In the genomic region with DNA sequence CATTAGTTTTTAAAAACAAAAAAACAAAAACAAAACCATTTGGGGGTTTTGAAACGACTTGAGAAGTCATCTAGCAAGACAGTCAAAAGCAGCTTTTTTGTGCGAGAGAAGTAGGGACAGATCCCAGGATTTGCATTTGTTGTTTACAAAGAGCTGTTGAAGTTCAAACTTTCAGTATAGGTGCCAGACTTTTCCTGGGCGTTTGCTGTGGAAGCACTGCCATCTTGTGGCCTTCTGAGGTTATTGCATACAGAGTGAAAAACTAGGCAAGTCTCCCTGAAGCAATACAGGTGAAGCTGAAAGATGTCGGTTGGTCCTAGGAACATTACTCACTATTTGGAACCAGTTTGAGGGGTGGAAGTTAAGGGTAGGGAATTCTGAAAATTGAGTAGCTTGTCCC, we compare ENCODE assay signal across 10 mouse cellular contexts.
DNase-seq lines count a peak whose midpoint lies in the region; ATAC-seq and TF ChIP-seq lines count a peak whose summit lies in the region.
"Had no signal": no experiment of that assay in that cellular context is flagged by ENCODE, and none has a peak within 500 bp of the region (broad histone marks: within the 10 kb centered on the region; RNA-seq: fewer than 3 reads in every experiment).

No protein-coding gene starts in this region.

- H3K27me3 ChIP-seq in hindbrain, embryonic 11.5 days (ENCODE audit: control insufficient read depth, insufficient read depth, low read length), result no peaks in the 10 kb centered on the region
- H3K27me3 ChIP-seq in hindbrain, embryonic 16.5 days (replicated peaks; ENCODE audit: control insufficient read depth, insufficient read depth, low read length), result no peaks in the 10 kb centered on the region
- no peaks in the 10 kb centered on the region for H3K27me3 ChIP-seq in lung, postnatal 0 days (replicated peaks; ENCODE audit: insufficient read depth, low read length)
- H3K27me3 ChIP-seq: embryonic facial prominence, embryonic 12.5 days; neural tube, embryonic 12.5 days had no signal

- H3K36me3 ChIP-seq in hindbrain, embryonic 11.5 days (ENCODE audit: control insufficient read depth, insufficient read depth, low read length), result no peaks in the 10 kb centered on the region
- no peaks in the 10 kb centered on the region for H3K36me3 ChIP-seq in hindbrain, embryonic 16.5 days (ENCODE audit: control insufficient read depth, insufficient read depth, low read length)
- H3K36me3 ChIP-seq in lung, postnatal 0 days (ENCODE audit: insufficient read depth, low read length), result no peaks in the 10 kb centered on the region
- H3K36me3 ChIP-seq: embryonic facial prominence, embryonic 12.5 days; neural tube, embryonic 12.5 days had no signal

- no peak for ATAC-seq in hindbrain, embryonic 11.5 days (ENCODE audit: low FRiP score)
- no peak for ATAC-seq in hindbrain, embryonic 16.5 days
- peak; percentile 37; the same call in 1 of the 2 replicates for ATAC-seq in lung, postnatal 0 days

- 14% methylated on average over 4 of the region's 4 CpGs for WGBS in hindbrain, embryonic 11.5 days
- WGBS in hindbrain, embryonic 16.5 days, result 10% methylated on average over 4 of the region's 4 CpGs
- WGBS in lung, postnatal 0 days, result 1% methylated on average over 4 of the region's 4 CpGs

- H3K9ac ChIP-seq in hindbrain, embryonic 11.5 days (ENCODE audit: low read depth, low read length), result no peak overlapping the region
- H3K9ac ChIP-seq in hindbrain, embryonic 16.5 days (ENCODE audit: low read depth, low read length), result no peak overlapping the region
- H3K9ac ChIP-seq in lung, postnatal 0 days (replicated peaks; ENCODE audit: low read depth), result no peak overlapping the region
- H3K9ac ChIP-seq: embryonic facial prominence, embryonic 12.5 days; neural tube, embryonic 12.5 days had no signal

- no peak overlapping the region for H3K4me3 ChIP-seq in hindbrain, embryonic 11.5 days (ENCODE audit: low read depth, low read length)
- H3K4me3 ChIP-seq in hindbrain, embryonic 16.5 days (ENCODE audit: low read length), result no peak overlapping the region
- no peak overlapping the region for H3K4me3 ChIP-seq in lung, postnatal 0 days (ENCODE audit: low read depth, low read length)
- H3K4me3 ChIP-seq: embryonic facial prominence, embryonic 12.5 days; neural tube, embryonic 12.5 days had no signal

- no peaks in the 10 kb centered on the region for H3K9me3 ChIP-seq in hindbrain, embryonic 11.5 days (ENCODE audit: control insufficient read depth, low read length)
- no peaks in the 10 kb centered on the region for H3K9me3 ChIP-seq in hindbrain, embryonic 16.5 days (ENCODE audit: control insufficient read depth, low read length)
- H3K9me3 ChIP-seq in lung, postnatal 0 days (ENCODE audit: low read length), result no peaks in the 10 kb centered on the region
- H3K9me3 ChIP-seq: neural tube, embryonic 12.5 days had no signal

- H3K27ac ChIP-seq in hindbrain, embryonic 11.5 days (ENCODE audit: low read depth, low read length), result no peak overlapping the region
- H3K27ac ChIP-seq in hindbrain, embryonic 16.5 days (ENCODE audit: low read depth, low read length), result no peak overlapping the region
- no peak overlapping the region for H3K27ac ChIP-seq in lung, postnatal 0 days (ENCODE audit: low read length)
- H3K27ac ChIP-seq: neural tube, embryonic 12.5 days had no signal

- H3K4me1 ChIP-seq in hindbrain, embryonic 11.5 days (replicated peaks; ENCODE audit: control insufficient read depth, insufficient read depth, low read length), result no peaks in the 10 kb centered on the region
- no peaks in the 10 kb centered on the region for H3K4me1 ChIP-seq in hindbrain, embryonic 16.5 days (ENCODE audit: control insufficient read depth, insufficient read depth, low read depth, low read length)
- H3K4me1 ChIP-seq in lung, postnatal 0 days (ENCODE audit: insufficient read depth, low read depth, low read length), result no peaks in the 10 kb centered on the region
- H3K4me1 ChIP-seq: neural tube, embryonic 12.5 days had no signal

- peak; percentile 77 for DNase-seq in hindbrain, embryonic 11.5 days (ENCODE audit: low spot score)
- peak; percentile 2 for DNase-seq in MEL-GATA-1-ER (ENCODE audit: extremely low read depth, low read depth)
- DNase-seq in cerebellum, adult 8-10 months, result peak; percentile 36
- DNase-seq in gastrocnemius, adult 8-10 months (ENCODE audit: low spot score in 2 of 2), result peak; percentile 15 to 25
- peak; percentile 50 for DNase-seq in layer of hippocampus, adult 11-12 months (ENCODE audit: low spot score)
- peak; percentile 87 for DNase-seq in lung, postnatal 0 days (ENCODE audit: low spot score)
- DNase-seq in testis, postnatal 14 days (ENCODE audit: low spot score), result peak; percentile 21

- no peak overlapping the region for H3K4me2 ChIP-seq in hindbrain, embryonic 11.5 days (replicated peaks; ENCODE audit: low read depth, low read length)
- H3K4me2 ChIP-seq in hindbrain, embryonic 16.5 days (ENCODE audit: low read length), result no peak overlapping the region
- no peak overlapping the region for H3K4me2 ChIP-seq in lung, postnatal 0 days (replicated peaks; ENCODE audit: low read depth, low read length)
- H3K4me2 ChIP-seq: embryonic facial prominence, embryonic 12.5 days; neural tube, embryonic 12.5 days had no signal

- TF ChIP-seq EP300 in lung, postnatal 0 days (IDR thresholded peaks at IDR 0.05), result no peak

- TF ChIP-seq CTCF in lung, postnatal 0 days (IDR thresholded peaks at IDR 0.05), result peak; percentile 94

Comparison
In these comparisons a context has a peak if more than half of its experiments do, and no peak if none do; other contexts are left out.
1. DNase-seq: peak in every context shown above with its lines; median percentile 87 in lung, postnatal 0 days; 77 in hindbrain, embryonic 11.5 days; 50 in layer of hippocampus, adult 11-12 months; 36 in cerebellum, adult 8-10 months; 21 in testis, postnatal 14 days; 20 in gastrocnemius, adult 8-10 months; 2 in MEL-GATA-1-ER.